Mouse (Mus musculus): ENCODE measurements around the gene Thg1l. TPM values are rescaled to one million over a fixed set of nuclear protein-coding genes. Genes with fewer than 3 reads are reported as not detected.

The Thg1l gene
- polyA plus RNA-seq, 1 experiment from 2014 or later, result 15.0 TPM

Other genes starting within 250 kb of the Thg1l start
- 73.0 and 81.5 TPM in 2 replicates for gene Clint1, start 103.4 kb downstream of the Thg1l start, polyA plus RNA-seq (2016; fragmentation: Nextera tagmentation; extraction: Ambion mirVana)
- 6.3 and 6.9 TPM in 2 replicates for gene Lsm11, start 10.6 kb downstream of the Thg1l start, polyA plus RNA-seq (2016; fragmentation: Nextera tagmentation; extraction: Ambion mirVana)
- gene Sox30, start 24.8 kb upstream of the Thg1l start, polyA plus RNA-seq (2016; fragmentation: Nextera tagmentation; extraction: Ambion mirVana), result 0.11 and 0.16 TPM in 2 replicates
- gene Gm12166, start 96.8 kb upstream of the Thg1l start, polyA plus RNA-seq (2016; fragmentation: Nextera tagmentation; extraction: Ambion mirVana), result 2.9 and 4.7 TPM in 2 replicates
- gene Adam19, start 100.5 kb upstream of the Thg1l start, polyA plus RNA-seq (2016; fragmentation: Nextera tagmentation; extraction: Ambion mirVana), result 10.8 and 14.4 TPM in 2 replicates
- 0.36 TPM in 2 replicates for gene Nipal4, start 211.0 kb upstream of the Thg1l start, polyA plus RNA-seq (2016; fragmentation: Nextera tagmentation; extraction: Ambion mirVana)

All from limb, embryonic 10.5 days (tissue).